9 mouse cellular contexts compared by ENCODE assay signal in the genomic region with DNA sequence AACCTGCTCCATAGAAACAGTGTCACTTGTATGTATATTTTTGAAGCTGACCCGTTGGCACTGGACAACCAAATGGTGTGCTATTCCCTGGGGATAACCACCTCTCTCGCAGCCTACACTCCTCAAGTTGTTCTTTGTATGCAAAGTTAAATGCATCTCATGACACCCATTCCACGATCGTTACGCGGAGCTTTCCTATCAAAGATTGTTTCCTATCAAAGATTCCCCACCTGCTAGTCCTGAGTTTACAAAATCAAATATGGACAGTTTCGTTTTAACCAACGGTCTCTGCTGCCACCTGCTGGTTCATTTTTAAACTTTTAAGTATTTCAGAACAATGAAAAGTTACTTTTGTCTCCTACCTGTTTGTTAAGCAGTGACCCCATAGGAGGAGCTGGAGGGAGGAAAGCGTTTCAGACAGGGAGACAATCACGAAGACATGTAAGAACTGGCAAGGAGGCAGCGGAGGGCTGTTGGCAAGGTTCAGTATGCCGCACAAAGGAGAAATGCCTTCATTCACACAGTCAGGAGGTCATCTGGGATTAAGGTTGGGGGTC. TPM values are rescaled to one million over a fixed set of nuclear protein-coding genes. Genes with fewer than 3 reads are reported as not detected.
DNase-seq lines count a peak whose midpoint lies in the region; ATAC-seq lines count a peak whose summit lies in the region.
"Had no signal": no experiment of that assay in that cellular context is flagged by ENCODE, and none has a peak within 500 bp of the region (broad histone marks: within the 10 kb centered on the region; RNA-seq: fewer than 3 reads in every experiment).

No protein-coding gene starts in this region.

- no peaks in the 10 kb centered on the region for H3K36me3 ChIP-seq in forebrain, embryonic 13.5 days (ENCODE audit: poor library complexity, severe bottlenecking)
- H3K36me3 ChIP-seq in midbrain, embryonic 11.5 days (ENCODE audit: control insufficient read depth, insufficient read depth, low read length) = no peaks in the 10 kb centered on the region

- 0 out of 2 replicates have a peak, but pooled peaks cover 3% of the 10 kb centered on the region for H3K9me3 ChIP-seq in forebrain, embryonic 13.5 days (replicated peaks)
- no peaks in the 10 kb centered on the region for H3K9me3 ChIP-seq in midbrain, embryonic 11.5 days (ENCODE audit: control insufficient read depth, low read length)

- H3K4me2 ChIP-seq in forebrain, embryonic 13.5 days = no peak overlapping the region
- no peak overlapping the region for H3K4me2 ChIP-seq in midbrain, embryonic 11.5 days

- DNase-seq in cerebellum, adult 9-10 months = peak; percentile 16
- DNase-seq in cerebellum, adult 9-11 months = no peak
- peak; percentile 20 for DNase-seq in urinary bladder, postnatal 25 days (ENCODE audit: low spot score)
- no peak for DNase-seq in urinary bladder, adult 2 months (ENCODE audit: low spot score)
- DNase-seq in layer of hippocampus, adult 8-10 months (ENCODE audit: low spot score in 2 of 2) = peak; percentile 3 to 24
- peak; percentile 97 for DNase-seq in midbrain, embryonic 11.5 days (ENCODE audit: low spot score, missing footprints)
- peak; percentile 10 for DNase-seq in thymus, postnatal 25 days

- no peak overlapping the region for H3K9ac ChIP-seq in forebrain, embryonic 13.5 days
- H3K9ac ChIP-seq in midbrain, embryonic 11.5 days (ENCODE audit: low read length) = no peak overlapping the region

- H3K4me3 ChIP-seq in forebrain, embryonic 13.5 days = no peak overlapping the region
- H3K4me3 ChIP-seq in midbrain, embryonic 11.5 days (ENCODE audit: low read depth, low read length) = no peak overlapping the region

- no peak overlapping the region for H3K27ac ChIP-seq in forebrain, embryonic 13.5 days
- no peak overlapping the region for H3K27ac ChIP-seq in midbrain, embryonic 11.5 days (ENCODE audit: low read depth, low read length)

- WGBS in forebrain, embryonic 13.5 days = 29% methylated on average over 12 of the region's 12 CpGs
- WGBS in midbrain, embryonic 11.5 days = 30% methylated on average over 12 of the region's 12 CpGs

- no peaks in the 10 kb centered on the region for H3K4me1 ChIP-seq in forebrain, embryonic 13.5 days
- no peaks in the 10 kb centered on the region for H3K4me1 ChIP-seq in midbrain, embryonic 11.5 days (ENCODE audit: control insufficient read depth, insufficient read depth, low read length)

- peak; percentile 41; the same call in 1 of the 2 replicates for ATAC-seq in forebrain, embryonic 13.5 days
- ATAC-seq in midbrain, embryonic 11.5 days (ENCODE audit: low FRiP score) = peak; percentile 57

- no peaks in the 10 kb centered on the region for H3K27me3 ChIP-seq in forebrain, embryonic 13.5 days
- no peaks in the 10 kb centered on the region for H3K27me3 ChIP-seq in midbrain, embryonic 11.5 days (ENCODE audit: control insufficient read depth, insufficient read depth, low read length)

RNA-seq across cellular contexts. Expression of a gene that starts 22.4 kb away (rescaled TPM):
- polyA plus RNA-seq in urinary bladder, adult 2 months (2012; rRNA removed) = not detected in 2 replicates
- not detected in 2 replicates for polyA plus RNA-seq in forebrain, embryonic 13.5 days (2015; fragmentation: Nextera tagmentation; extraction: Ambion mirVana)
- not detected for total RNA-seq in layer of hippocampus, adult 8-10 months (2022)
- polyA plus RNA-seq in midbrain, embryonic 11.5 days (2014; fragmentation: Nextera tagmentation; extraction: Ambion mirVana) = not detected in 2 replicates
- total RNA-seq: layer of hippocampus, postnatal 36 days had no signal

Comparison
In these comparisons a context has a peak if more than half of its experiments do, and no peak if none do; other contexts are left out.
1. DNase-seq: peak in cerebellum, adult 9-10 months (single experiment), urinary bladder, postnatal 25 days (single experiment), layer of hippocampus, adult 8-10 months (2 of 2), midbrain, embryonic 11.5 days (single experiment) and thymus, postnatal 25 days (single experiment); none in cerebellum, adult 9-11 months (single experiment) and urinary bladder, adult 2 months (single experiment).